Mouse (Mus musculus) stomach, embryonic 14.5 days (tissue): ENCODE measurements around the gene Tefm. TPM values are rescaled to one million over a fixed set of nuclear protein-coding genes. Genes with fewer than 3 reads are reported as not detected.
"Not testable (repeated sequence)": the region's sequence is repeated elsewhere in the genome, so short reads cannot be mapped to it uniquely, and the experiment has no call there.

Source experiments
- ATAC-seq: fragments of 200-750 bp; cut with Nextera tagmentation; 2 replicates; pipeline ENCODE4 v1.8.0; 2017; ENCODE audit warnings: low read depth, moderate TSS enrichment; ENCODE audit not compliant: insufficient number of reproducible peaks, insufficient read depth, low FRiP score
- H3K27ac ChIP-seq: fragments of 300-500 bp; sonication (generic); 2 replicates; pipeline ENCODE4 v1.5.1; 2014; ENCODE audit warnings: mild to moderate bottlenecking, low read length, moderate library complexity, mixed read lengths
- H3K27me3 ChIP-seq: fragments of 300-500 bp; sonication (generic); 2 replicates; pipeline ENCODE4 v1.6.1; 2014; ENCODE audit warnings: low read length, control low read depth, mixed read lengths; ENCODE audit not compliant: control insufficient read depth, insufficient read depth
- H3K36me3 ChIP-seq: fragments of 300-500 bp; sonication (generic); 2 replicates; pipeline ENCODE4 v1.6.1; 2014; ENCODE audit warnings: mild to moderate bottlenecking, control low read depth, low read length, moderate library complexity, mixed read lengths; ENCODE audit not compliant: control insufficient read depth, insufficient read depth
- H3K4me1 ChIP-seq: fragments of 300-500 bp; sonication (generic); 2 replicates; pipeline ENCODE4 v1.6.1; 2014; ENCODE audit warnings: low read length, control low read depth, mixed read lengths; ENCODE audit not compliant: control insufficient read depth, insufficient read depth
- H3K4me2 ChIP-seq: fragments of 300-500 bp; sonication (generic); replicated peaks from 2 replicates; pipeline ENCODE4 v1.6.1; 2014; ENCODE audit warnings: low read depth, low read length, control low read depth
- H3K4me3 ChIP-seq: fragments of 300-500 bp; sonication (generic); 2 replicates; pipeline ENCODE4 v1.5.1; 2014; ENCODE audit warnings: low read depth, low read length, control low read depth
- H3K9ac ChIP-seq: fragments of 300-500 bp; sonication (generic); replicated peaks from 2 replicates; pipeline ENCODE4 v1.6.1; 2014; ENCODE audit warnings: low read depth, mild to moderate bottlenecking, control low read depth, low read length, moderate library complexity, mixed read lengths
- H3K9me3 ChIP-seq: fragments of 300-500 bp; sonication (generic); 2 replicates; pipeline ENCODE4 v1.6.1; 2016; ENCODE audit warnings: low read depth, low read length, control low read depth; ENCODE audit not compliant: control insufficient read depth
- WGBS: fragments of 180-500 bp; shearing (Covaris S2); extraction: QIAGEN DNeasy Blood & Tissue Kit; methylation state at CpG from one replicate; pipeline ENCODE4 v1.1.7; 2014; 5-methylcytosine and 5-hydroxymethylcytosine counted together
- polyA plus RNA-seq: library from polyadenylated mRNA; unstranded; fragments of >200 nt; fragmentation: Nextera tagmentation; extraction: Ambion mirVana; gene quantifications from 2 replicates; pipeline ENCODE4 v1.2.1, GENCODE M21; 2014

Tefm gene
- 25.9 and 28.2 TPM in 2 replicates for polyA plus RNA-seq

DNA sequence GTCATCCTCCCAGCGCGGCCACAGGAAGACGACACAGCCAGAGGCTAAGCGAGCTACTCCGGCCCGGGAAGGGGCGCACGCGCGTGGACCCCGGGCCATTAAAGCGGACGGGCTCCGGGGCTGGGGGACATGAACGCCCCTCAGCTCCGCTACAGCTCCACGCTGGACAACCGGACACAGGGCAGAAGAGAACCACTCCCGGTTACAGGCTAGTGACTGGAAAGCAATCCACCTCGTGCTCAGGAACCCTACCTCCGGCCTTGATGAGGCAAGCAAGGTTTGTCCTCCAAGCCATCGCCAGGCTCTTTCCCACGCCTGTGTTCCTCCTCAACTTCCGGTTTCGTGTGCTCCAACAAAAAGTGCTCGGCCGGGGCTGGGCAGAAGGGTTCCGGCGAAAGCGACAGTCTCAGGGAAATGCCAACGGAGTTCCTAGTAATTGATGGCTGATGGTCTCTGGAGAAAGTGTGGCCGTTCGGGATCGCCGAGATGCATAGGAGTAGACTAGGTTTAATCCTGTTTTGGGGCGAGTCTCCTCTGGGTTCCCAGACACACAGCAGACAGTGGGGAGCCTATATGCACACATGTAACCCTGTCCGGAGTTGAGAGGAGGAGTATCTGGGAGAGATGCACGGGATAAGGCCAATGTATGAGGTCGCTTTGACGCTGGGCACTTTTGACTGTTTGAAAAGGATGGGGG lies at the start of gene Tefm:
Tefm (minus strand) TSS at position 351 of the 697 bp plus-strand sequence.
- peak within 1 kb of the TSS; percentile 85 for H3K27ac ChIP-seq
- no peaks in the 10 kb centered on the region for H3K4me1 ChIP-seq
- ATAC-seq: peak; percentile 86
- peaks cover 9% of the 10 kb centered on the region for H3K36me3 ChIP-seq
- peak within 1 kb of the TSS; percentile 81 for H3K9ac ChIP-seq
- H3K9me3 ChIP-seq: no peaks in the 10 kb centered on the region
- peak within 1 kb of the TSS; percentile 79 for H3K4me2 ChIP-seq
- no peaks in the 10 kb centered on the region for H3K27me3 ChIP-seq
- WGBS: under 1% methylated on average over 40 of the region's 40 CpGs
- H3K4me3 ChIP-seq: peak within 1 kb of the TSS; percentile 79

DNA sequence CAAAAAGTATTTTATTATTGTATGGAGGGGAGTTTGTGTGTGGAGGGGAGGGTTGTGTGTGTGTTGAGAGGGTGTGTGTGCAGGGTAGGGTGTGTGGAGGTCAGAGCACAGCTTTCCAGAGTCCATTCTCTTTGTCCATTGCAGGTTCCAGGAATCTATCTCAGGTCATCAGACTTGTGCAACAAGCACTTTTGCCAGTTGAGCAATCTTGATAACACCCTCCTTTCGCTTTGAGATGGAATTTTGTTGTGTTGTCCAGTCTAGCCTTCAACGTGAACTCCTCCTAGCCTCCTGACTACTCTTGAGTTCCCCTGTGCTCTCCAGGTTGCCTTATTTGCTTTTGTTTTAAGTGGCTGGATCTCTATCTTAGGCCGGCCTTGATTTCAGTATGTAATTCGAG lies 48.3 kb upstream of the Tefm start:
- 51% methylated on average over 4 of the region's 4 CpGs for WGBS
- no peaks in the 10 kb centered on the region; the same call in 1 of the 2 replicates for H3K36me3 ChIP-seq
- no peak for ATAC-seq

DNA sequence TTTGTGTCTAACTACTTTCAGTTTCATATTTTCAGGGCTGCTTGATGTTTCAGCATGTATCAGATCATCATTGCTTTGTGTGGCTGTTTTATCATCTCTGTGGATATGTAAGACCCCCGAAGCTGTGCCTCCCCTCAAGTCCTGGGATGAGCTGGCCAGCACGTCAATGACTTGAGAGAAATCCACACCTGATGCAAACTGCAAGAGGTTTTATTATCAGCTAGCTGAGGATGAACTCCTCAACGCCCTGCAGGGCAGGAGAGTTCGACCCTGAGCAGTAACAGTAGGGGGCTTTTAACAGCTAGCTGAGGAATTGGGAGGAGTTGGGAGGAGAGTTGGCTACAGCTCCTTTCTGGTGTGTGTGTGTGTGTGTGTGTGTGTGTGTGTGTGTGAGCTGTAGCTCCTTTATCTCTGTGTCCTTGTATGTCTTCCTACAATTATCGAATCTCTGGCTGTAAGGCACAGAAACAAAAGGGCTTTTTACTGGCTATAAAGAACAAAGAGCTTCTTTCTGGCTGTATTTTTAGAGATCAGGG lies 43.5 kb upstream of the Tefm start:
- not testable (repeated sequence) for H3K9me3 ChIP-seq, H3K9ac ChIP-seq, H3K27me3 ChIP-seq, H3K4me3 ChIP-seq, H3K27ac ChIP-seq, H3K36me3 ChIP-seq, H3K4me2 ChIP-seq, ATAC-seq, H3K4me1 ChIP-seq
- 64% methylated on average over 5 of the region's 5 CpGs for WGBS

More for the DNA sequence above, 48.3 kb upstream of the Tefm start:
- Histone ChIP-seq H3K4me1 (no peaks in the 10 kb centered on the region), H3K4me2 (no peak overlapping the region), H3K4me3 (no peak overlapping the region), H3K27ac (no peak overlapping the region), H3K9me3 (no peaks in the 10 kb centered on the region), H3K9ac (no peak overlapping the region), H3K27me3 (no peaks in the 10 kb centered on the region)

DNA sequence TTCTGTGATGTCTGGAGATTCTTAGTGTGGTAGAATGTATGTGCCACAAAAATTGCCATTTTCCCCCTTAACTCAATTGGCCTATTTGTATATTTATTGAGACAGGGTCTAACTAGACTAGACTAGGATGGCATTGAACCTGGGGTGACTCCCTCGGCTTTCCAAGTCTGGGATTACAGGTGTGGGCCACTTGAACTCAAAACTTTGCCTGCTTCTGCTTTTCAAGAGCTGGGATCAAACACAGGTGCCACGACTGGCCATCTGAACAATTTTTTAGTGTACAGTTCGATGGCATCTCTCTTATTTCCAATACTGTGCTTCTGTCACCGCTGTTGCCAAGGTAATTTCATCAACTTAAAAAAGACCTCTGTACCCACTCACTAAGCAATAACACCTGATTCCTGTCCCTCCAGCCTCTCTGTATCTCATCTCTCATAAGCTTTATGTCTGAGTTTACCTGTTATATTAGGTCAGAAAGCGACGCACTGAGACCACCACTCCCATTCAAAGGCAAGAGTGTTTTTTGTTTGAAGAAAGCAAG lies 42.6 kb upstream of the Tefm start:
- WGBS: 83% methylated on average over 6 of the region's 6 CpGs
- no peak for ATAC-seq
- Histone ChIP-seq H3K27ac (no peak overlapping the region), H3K4me1 (no peaks in the 10 kb centered on the region), H3K36me3 (no peaks in the 10 kb centered on the region), H3K27me3 (no peaks in the 10 kb centered on the region), H3K9ac (no peak overlapping the region; the same call in 1 of the 2 replicates), H3K4me3 (peak overlapping the region; percentile 52), H3K4me2 (peak overlapping the region; percentile 46), H3K9me3 (no peaks in the 10 kb centered on the region)

DNA sequence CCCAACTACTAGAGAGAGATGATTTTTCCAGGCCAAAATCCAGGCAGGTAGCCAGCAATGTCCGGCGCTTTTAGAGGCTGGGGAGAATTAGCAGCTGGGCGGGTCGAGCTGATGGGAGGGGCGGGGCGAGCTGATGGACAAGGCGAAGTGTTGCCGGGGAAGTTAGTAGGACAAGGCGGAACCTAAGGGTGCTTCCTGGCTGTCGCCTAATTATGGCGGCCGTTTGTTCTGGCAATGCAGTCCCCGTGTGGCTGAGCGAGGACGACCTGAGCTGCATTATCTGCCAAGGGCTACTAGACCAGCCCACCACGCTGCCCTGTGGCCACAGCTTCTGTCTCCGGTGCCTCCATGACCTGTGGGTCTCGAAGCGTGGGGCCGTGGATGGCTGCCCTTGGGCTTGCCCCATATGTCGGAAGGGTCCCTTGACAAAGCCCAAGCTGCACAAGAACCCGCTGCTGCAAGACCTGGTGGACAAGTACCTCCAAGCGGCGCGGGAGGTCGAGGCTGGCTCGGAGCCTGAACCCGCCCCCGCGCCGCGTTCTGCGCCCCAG lies 41.8 kb upstream of the Tefm start, which contains the start of gene Rnf135:
Rnf135 (plus strand) TSS at position 147 of the 551 bp plus-strand sequence.
- Histone ChIP-seq H3K9me3 (no peaks in the 10 kb centered on the region), H3K4me2 (peak within 1 kb of the TSS; percentile 46), H3K4me1 (no peaks in the 10 kb centered on the region), H3K36me3 (no peaks in the 10 kb centered on the region), H3K27me3 (no peaks in the 10 kb centered on the region), H3K9ac (peak within 1 kb of the TSS; percentile 60), H3K4me3 (peak within 1 kb of the TSS; percentile 52), H3K27ac (peak within 1 kb of the TSS; percentile 61)
- peak; percentile 96 for ATAC-seq
- 2% methylated on average over 33 of the region's 33 CpGs for WGBS

DNA sequence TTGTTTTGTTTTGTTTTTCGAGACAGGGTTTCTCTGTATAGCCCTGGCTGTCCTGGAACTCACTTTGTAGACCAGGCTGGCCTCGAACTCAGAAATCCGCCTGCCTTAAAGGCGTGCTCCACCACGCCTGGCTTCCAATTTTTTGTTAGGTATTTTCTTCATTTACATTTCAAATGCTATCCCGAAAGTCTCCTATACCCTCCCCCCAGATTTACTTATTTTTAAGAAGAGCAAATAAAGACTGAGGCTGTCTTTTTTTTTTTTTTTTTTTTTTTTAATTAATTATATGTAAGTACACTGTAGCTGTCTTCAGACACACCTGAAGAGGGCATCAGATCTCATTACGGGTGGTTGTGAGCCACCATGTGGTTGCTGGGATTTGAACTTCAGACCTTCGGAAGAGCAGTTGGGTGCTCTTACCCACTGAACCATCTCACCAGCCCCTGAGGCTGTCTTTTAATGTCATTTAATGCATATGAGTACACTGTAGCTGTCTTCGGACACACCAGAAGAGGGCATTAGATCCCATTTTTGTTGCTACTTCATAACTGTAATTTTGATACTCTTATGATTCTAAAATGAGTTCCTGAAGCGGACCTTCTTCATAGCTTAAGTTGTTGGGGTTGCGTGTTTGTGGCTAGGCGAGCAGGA lies 41.2 kb upstream of the Tefm start:
- H3K27me3 ChIP-seq, H3K9me3 ChIP-seq, H3K4me1 ChIP-seq, H3K27ac ChIP-seq, H3K9ac ChIP-seq, H3K36me3 ChIP-seq: not testable (repeated sequence)
- peak; percentile 47; the same call in 1 of the 2 replicates for ATAC-seq
- WGBS: 43% methylated on average over 12 of the region's 12 CpGs
- peak overlapping the region; percentile 46 for H3K4me2 ChIP-seq
- peak overlapping the region; percentile 52 for H3K4me3 ChIP-seq

DNA sequence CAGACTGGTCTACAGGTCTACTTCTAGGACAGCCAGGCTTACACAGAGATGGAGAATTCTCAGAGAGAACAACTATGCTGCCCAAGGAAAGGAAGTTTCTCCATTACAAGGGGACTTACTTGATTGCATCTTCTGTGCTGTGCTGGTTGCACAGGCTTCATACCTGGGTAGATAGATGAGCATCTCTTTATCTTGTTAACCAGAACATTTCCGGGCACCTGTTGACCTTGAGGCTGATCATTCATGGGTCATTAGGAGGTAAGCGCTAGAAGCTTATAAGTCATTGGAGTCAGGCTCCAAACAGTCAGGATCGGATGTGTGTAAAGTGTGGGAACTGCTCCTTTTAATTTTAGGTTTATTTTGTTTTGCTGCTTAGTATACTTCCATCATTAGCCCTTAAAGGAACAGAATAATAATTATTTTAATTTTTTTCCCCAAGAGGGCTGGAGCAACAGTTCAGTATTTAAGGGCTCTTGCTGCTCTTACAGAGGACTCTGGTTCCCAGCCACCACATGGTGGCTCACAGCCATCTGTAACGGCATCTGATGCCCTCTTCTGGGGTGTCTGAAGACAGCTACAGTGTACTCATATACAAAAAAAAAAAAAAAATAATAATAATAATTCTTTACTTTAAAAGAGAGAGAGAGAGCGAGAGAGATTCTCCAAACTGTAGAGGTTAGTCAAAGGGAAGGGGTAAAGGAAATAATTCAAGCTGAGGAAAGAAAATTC lies 39.2 kb upstream of the Tefm start:
- Histone ChIP-seq H3K36me3 (no peaks in the 10 kb centered on the region), H3K27ac (no peak overlapping the region), H3K9me3 (no peaks in the 10 kb centered on the region), H3K9ac (no peak overlapping the region), H3K27me3 (no peaks in the 10 kb centered on the region), H3K4me2 (no peak overlapping the region), H3K4me1 (no peaks in the 10 kb centered on the region), H3K4me3 (no peak overlapping the region)
- ATAC-seq: no peak
- 62% methylated on average over 5 of the region's 5 CpGs for WGBS

DNA sequence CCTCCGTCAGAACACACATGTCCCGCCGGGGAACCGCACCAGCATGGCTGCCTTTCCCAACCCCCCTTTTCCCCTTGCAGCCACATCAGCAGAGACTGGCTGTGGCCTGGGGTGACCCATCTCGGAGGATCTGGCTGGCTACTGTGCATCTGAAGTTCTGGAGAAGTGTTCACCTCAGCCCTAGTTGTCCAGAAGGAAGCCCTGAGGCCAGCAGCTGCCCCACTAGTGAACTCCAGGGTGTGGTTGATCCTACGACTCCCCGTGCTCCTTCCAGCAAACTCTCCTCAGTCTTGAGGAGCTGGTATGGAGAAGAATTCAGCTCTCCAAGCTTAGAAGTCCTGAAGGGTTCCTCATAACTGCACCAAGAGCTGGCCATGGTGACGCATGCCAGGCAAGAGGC lies 36.3 kb upstream of the Tefm start:
- Histone ChIP-seq H3K4me1 (no peaks in the 10 kb centered on the region), H3K4me3 (no peak overlapping the region), H3K27ac (no peak overlapping the region), H3K36me3 (no peaks in the 10 kb centered on the region), H3K9me3 (no peaks in the 10 kb centered on the region), H3K27me3 (no peaks in the 10 kb centered on the region), H3K4me2 (no peak overlapping the region), H3K9ac (no peak overlapping the region)
- 78% methylated on average over 8 of the region's 8 CpGs for WGBS
- no peak for ATAC-seq
